Mouse (Mus musculus) kidney, adult 11 months (tissue): ENCODE results near the gene Ece2.
A peak's percentile ranks its signal among the peaks of the same experiment; 100 is the strongest.

ENCODE experiments used
- DNase-seq: peaks from one replicate; pipeline ENCODE4 v3.0.0; 2022

The Ece2 gene

DNA sequence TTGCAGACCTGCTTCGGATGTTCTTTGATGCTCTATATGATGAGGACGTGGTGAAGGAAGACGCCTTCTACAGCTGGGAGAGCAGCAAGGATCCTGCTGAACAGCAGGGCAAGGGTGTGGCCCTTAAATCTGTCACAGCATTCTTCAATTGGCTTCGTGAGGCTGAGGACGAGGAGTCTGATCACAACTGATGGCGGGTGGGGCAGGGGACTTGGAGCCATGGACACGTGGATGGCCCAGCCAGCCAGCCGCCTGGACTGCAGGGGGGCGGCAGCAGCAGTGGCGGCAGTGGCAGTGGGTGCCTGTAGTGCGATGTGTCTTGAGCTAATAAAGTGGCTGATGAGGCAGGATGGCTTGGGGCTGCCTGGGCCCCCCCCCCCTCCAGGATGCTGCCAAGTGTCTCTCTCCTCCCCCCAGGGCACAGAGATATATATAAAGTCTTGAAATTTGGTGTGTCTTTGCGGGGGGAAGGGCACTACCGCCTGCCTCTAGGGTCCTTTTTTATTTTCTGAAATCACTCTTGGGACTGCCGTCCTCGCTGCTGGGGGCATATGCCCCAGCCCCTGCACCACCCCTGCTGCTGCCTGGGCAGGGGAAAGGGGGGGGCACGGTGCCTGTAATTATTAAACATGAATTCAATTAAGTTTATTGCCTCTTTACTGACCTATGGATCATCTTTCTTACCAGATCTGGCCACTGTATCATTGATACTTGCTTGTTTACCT lies 62.8 kb downstream of the Ece2 start:
- DNase-seq = no peak

DNA sequence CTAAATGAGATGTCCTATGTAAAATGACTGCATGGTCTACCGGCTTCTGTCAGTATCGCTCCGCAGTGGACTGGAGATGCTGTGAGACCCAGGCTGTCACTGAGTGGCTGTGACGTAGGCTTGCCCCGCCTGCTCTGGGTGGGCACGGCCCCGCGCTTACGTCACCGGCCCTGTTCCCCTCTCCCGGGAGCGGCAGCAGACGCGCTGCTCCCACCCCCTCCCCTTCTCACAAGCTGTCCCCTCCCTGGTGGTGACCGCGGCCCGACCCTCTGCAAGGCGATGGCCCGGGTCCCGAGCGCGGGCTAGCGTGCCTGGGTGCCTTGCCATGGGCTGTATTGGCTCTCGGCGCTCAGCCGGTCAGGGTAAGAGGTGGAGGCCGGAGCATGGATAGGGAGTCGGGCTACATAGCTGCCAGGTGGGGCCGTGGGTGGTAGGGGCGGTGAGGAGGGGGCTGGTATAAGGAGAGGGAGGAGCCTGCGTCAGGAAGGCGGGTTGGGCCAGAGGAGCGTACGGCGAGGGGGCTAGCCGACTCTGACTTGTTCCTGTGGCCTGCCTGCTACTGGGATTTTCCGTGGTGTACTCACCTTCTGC lies 63.6 kb downstream of the Ece2 start, which contains the start of gene Fam131a:
Gene Fam131a, plus strand, starts transcription at position 131 of the 591 bp plus-strand sequence.
- peak; percentile 81 for DNase-seq

DNA sequence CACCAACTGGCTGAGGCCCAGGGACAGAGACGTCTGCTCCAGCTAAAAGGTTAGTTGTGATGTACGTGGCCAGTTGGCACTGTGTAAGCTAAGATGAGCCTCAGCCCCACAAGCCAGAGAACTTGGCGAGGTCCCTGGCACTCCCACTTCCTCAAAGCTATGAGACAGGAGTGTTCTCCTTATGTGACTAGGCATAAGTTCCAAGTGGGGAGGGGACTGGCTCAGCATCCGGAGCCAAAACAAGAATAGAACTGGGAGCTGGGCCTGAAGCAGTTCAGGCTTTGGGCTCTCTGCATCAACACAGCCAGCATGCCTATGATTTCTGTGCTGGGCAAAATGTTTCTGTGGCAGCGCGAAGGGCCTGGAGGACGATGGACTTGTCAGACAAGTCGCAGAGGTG lies 65.2 kb downstream of the Ece2 start:
- DNase-seq = no peak

DNA sequence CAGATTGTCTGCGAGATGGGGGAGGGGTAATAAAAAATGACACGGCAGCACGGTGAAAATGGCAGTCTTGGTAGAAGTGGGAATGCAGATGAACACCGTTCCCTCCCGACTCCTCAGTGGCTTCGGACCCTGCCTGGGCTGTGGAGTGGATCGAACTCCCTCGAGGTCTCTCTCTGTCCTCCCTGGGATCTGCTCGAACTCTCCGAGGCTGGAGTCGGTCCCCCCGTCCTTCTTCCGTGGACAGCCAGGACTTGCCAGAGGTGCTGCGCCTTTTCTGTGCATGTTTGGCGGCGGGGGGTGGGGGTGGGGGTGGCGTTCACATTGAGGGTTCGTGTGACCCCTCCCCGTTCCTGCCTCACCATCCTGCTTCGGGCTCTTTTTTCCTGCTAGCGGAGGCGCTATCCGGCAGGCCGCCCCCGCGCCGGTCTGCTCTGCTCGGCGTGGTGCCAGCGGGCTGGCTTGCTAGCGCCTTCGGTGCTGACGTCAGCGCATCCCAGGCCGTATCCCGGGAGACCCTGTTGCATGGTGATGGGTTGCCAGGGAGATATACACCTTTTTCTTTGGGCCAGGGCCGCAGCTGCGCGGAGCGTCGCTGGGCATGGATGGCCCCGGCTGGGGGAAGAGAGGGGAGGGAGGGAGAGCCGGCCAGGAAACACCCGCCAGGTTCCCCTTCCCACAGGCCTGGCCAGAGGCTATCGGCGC lies 66.1 kb downstream of the Ece2 start:
- DNase-seq = peak; percentile 76
